Mouse (Mus musculus) intestine, embryonic 15.5 days (tissue): ENCODE results near the gene Vamp8. TPM values are rescaled to one million over a fixed set of nuclear protein-coding genes. Genes with fewer than 3 reads are reported as not detected.

Experiments used
- ATAC-seq: fragments of 200-750 bp; cut with Nextera tagmentation; 2 replicates; pipeline ENCODE4 v1.8.0; 2017; ENCODE audit warnings: moderate TSS enrichment, moderate library complexity
- H3K27ac ChIP-seq: fragments of 300-500 bp; sonication (generic); 2 replicates; pipeline ENCODE4 v1.5.1; 2015; ENCODE audit warnings: mild to moderate bottlenecking, inconsistent platforms
- H3K27me3 ChIP-seq: fragments of 300-500 bp; sonication (generic); replicated peaks from 2 replicates; pipeline ENCODE4 v1.6.1; 2015; ENCODE audit warnings: inconsistent platforms
- H3K36me3 ChIP-seq: fragments of 300-500 bp; sonication (generic); 2 replicates; pipeline ENCODE4 v1.6.1; 2015; ENCODE audit warnings: inconsistent platforms
- H3K4me1 ChIP-seq: fragments of 300-500 bp; sonication (generic); replicated peaks from 2 replicates; pipeline ENCODE4 v1.6.1; 2015; ENCODE audit warnings: inconsistent platforms
- H3K4me2 ChIP-seq: fragments of 300-500 bp; sonication (generic); replicated peaks from 2 replicates; pipeline ENCODE4 v1.6.1; 2015; ENCODE audit warnings: mild to moderate bottlenecking, inconsistent platforms
- H3K4me3 ChIP-seq: fragments of 300-500 bp; sonication (generic); replicated peaks from 2 replicates; pipeline ENCODE4 v1.5.1; 2015; ENCODE audit warnings: inconsistent platforms
- H3K9ac ChIP-seq: fragments of 300-500 bp; sonication (generic); 2 replicates; pipeline ENCODE4 v1.6.1; 2015; ENCODE audit warnings: inconsistent platforms
- H3K9me3 ChIP-seq: fragments of 300-500 bp; sonication (generic); 2 replicates; pipeline ENCODE4 v1.6.1; 2016; ENCODE audit warnings: inconsistent platforms
- WGBS: fragments of 180-500 bp; shearing (Covaris S2); methylation state at CpG from one replicate; pipeline ENCODE4 v1.1.7; 2015; 5-methylcytosine and 5-hydroxymethylcytosine counted together
- polyA plus RNA-seq: library from polyadenylated mRNA; unstranded; fragments of >200 nt; fragmentation: Nextera tagmentation; extraction: Ambion mirVana; gene quantifications from 2 replicates; pipeline ENCODE4 v1.2.1, GENCODE M21; 2015

Gene Vamp8
- polyA plus RNA-seq, 1 experiment from 2014 or later = 193 TPM

DNA sequence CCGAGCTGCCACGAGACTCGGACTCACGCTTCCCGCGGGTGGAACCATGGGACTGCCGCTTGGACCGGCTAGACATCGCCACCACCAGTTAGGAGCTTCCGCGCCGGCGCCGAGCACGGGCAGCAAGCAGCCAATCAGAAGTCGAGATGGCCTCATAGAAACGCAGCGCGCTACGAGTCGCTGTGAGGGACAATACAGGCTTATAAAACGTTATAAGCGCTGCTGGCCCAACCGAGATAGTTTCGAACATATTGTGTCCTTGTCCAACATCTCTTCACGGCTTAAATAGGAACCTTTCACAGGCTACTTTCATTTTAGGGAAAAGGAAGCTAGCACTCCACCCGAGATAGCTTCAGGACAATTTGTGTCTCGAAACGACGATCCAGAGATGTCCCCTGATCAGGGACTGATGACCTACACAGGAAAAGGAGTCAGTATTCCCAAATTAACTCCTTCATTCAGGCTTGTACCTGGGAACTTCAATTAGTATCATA is 45.4 kb downstream of the Vamp8 start, which contains the start of gene Usp39:
Gene Usp39, minus strand, starts transcription at position 111 of the 494 bp plus-strand sequence.
- ATAC-seq = peak; percentile 87
- Histone ChIP-seq H3K9ac (peak within 1 kb of the TSS; percentile 84), H3K36me3 (peaks cover 7% of the 10 kb centered on the region; the same call in 1 of the 2 replicates), H3K4me1 (peaks cover 17% of the 10 kb centered on the region), H3K27ac (peak within 1 kb of the TSS; percentile 51; the same call in 1 of the 2 replicates), H3K4me3 (peak within 1 kb of the TSS; percentile 84), H3K4me2 (peak within 1 kb of the TSS; percentile 83), H3K9me3 (no peaks in the 10 kb centered on the region), H3K27me3 (no peaks in the 10 kb centered on the region)
- WGBS = under 1% methylated on average over 30 of the region's 30 CpGs

DNA sequence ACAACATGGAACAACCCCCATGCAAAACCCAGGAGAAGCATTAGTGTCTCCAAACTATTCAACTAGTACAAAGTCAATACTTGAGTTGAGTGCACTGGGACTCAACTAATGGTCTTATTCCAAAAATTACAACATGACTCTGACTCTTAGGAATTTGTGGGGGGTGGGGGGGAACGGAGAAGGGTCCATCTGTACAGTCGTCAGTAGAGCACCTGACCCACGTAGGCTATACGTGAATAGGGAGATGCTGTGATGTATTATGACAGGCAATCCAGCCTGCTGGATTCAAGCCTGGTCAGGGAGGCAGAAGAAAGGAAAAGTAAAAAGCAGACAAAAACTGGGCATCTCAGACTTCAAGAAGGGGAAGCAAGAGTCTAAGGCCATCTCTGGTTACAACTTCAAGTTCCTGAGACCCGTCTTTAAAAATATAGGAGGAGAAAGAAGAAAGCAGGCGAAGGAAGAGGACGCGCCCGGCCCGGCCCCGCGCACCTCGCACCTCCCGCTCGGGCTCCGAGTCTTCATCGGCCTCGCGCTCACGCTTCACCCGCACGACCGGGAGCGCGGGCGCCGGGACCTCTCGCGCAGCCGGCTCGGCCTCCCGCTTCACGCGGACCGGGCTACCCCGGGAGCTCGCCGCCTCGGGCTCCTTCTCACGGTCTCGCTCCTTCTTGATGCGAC is 46.0 kb downstream of the Vamp8 start:
- Histone ChIP-seq H3K9me3 (no peaks in the 10 kb centered on the region), H3K4me1 (peaks cover 17% of the 10 kb centered on the region), H3K4me2 (peak overlapping the region; percentile 83), H3K9ac (peak overlapping the region; percentile 84), H3K27me3 (no peaks in the 10 kb centered on the region), H3K4me3 (peak overlapping the region; percentile 84), H3K36me3 (peaks cover 7% of the 10 kb centered on the region; the same call in 1 of the 2 replicates), H3K27ac (peak overlapping the region; percentile 51; the same call in 1 of the 2 replicates)
- ATAC-seq = peak; percentile 65
- WGBS = under 1% methylated on average over 42 of the region's 42 CpGs

DNA sequence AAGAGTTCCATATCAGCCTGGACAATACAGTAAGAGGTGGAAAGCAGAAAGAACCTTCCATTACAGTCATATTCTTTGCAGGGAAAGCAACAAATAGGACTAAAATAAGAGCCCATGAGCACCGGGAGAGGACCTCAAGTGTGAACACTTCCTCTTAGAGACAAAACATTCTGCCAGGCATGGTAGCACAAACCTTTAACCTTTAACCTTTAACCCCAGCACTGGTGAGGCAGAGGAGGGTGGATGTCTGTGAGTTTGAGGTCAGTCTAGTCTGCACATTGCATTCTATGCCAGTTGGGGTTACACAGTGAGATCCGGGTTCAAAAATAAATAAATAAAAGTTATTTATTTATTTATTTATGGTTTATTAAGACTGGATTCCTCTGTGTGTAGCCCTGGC is 50.0 kb downstream of the Vamp8 start:
- H3K36me3 ChIP-seq = peaks cover 23% of the 10 kb centered on the region
- ATAC-seq = no peak
- H3K4me1 ChIP-seq = peaks cover 8% of the 10 kb centered on the region; the same call in 1 of the 2 replicates
- no peaks in the 10 kb centered on the region for H3K9me3 ChIP-seq
- H3K9ac ChIP-seq = no peak overlapping the region
- 61% methylated on average over 2 of the region's 2 CpGs for WGBS
- no peak overlapping the region for H3K4me2 ChIP-seq
- H3K4me3 ChIP-seq = no peak overlapping the region
- no peaks in the 10 kb centered on the region for H3K27me3 ChIP-seq
- H3K27ac ChIP-seq = no peak overlapping the region

Other genes starting within 250 kb of the Vamp8 start
- gene Atoh8, start 155.1 kb downstream of the Vamp8 start, polyA plus RNA-seq = 9.4 and 9.6 TPM in 2 replicates
- not detected in 2 replicates for gene Sftpb, start 86.1 kb downstream of the Vamp8 start, polyA plus RNA-seq
- 38.2 and 42.6 TPM in 2 replicates for gene Usp39, start 45.5 kb downstream of the Vamp8 start, polyA plus RNA-seq
- 25.9 and 26.1 TPM in 2 replicates for gene 0610030E20Rik, start 43.4 kb downstream of the Vamp8 start, polyA plus RNA-seq
- 11.3 and 14.4 TPM in 2 replicates for gene Tmem150a, start 35.3 kb downstream of the Vamp8 start, polyA plus RNA-seq
- 122 and 133 TPM in 2 replicates for gene Rnf181, start 23.7 kb downstream of the Vamp8 start, polyA plus RNA-seq
- gene Vamp5, start 10.2 kb downstream of the Vamp8 start, polyA plus RNA-seq = 19.2 and 19.4 TPM in 2 replicates
- 23.8 and 23.9 TPM in 2 replicates for gene Ggcx, start 23.6 kb upstream of the Vamp8 start, polyA plus RNA-seq
- gene Mat2a, start 48.9 kb upstream of the Vamp8 start, polyA plus RNA-seq = 290 and 308 TPM in 2 replicates
- 0.16 TPM in 1 of 2 replicates, not detected in the other for gene Sh2d6, start 131.0 kb upstream of the Vamp8 start, polyA plus RNA-seq
- gene Capg, start 153.7 kb upstream of the Vamp8 start, polyA plus RNA-seq = 33.5 and 36.0 TPM in 2 replicates
- 13.9 and 14.3 TPM in 2 replicates for gene Elmod3, start 207.7 kb upstream of the Vamp8 start, polyA plus RNA-seq
- 29.7 and 31.6 TPM in 2 replicates for gene Retsat, start 207.8 kb upstream of the Vamp8 start, polyA plus RNA-seq
- 42.2 and 43.3 TPM in 2 replicates for gene Tgoln1, start 226.3 kb upstream of the Vamp8 start, polyA plus RNA-seq